Comparison of ENCODE assay signal across 8 mouse cellular contexts in genomic region chr1:171826164-171826563, GRCm38 (mm10). TPM values are rescaled to one million over a fixed set of nuclear protein-coding genes. Genes with fewer than 3 reads are reported as not detected.
DNase-seq lines count a peak whose midpoint lies in the region.

No protein-coding gene starts in this region.

- intact Hi-C loops in heart, postnatal 10 days (cut with DNase I) = no loop called here
- intact Hi-C loops in heart, postnatal 36 days (cut with DNase I) = no loop called here

- peak; percentile 24 to 29 for DNase-seq in heart, postnatal 10 days
- no peak for DNase-seq in heart, postnatal 36 days
- peak; percentile 4 for DNase-seq in spleen, adult 12 weeks (ENCODE audit: low spot score)
- no peak for DNase-seq in spleen, postnatal 10 days (ENCODE audit: low spot score in 2 of 2)
- DNase-seq in embryo, embryonic 9.5 days (ENCODE audit: extremely low spot score) = peak; percentile 22
- peak; percentile 45 for DNase-seq in thymus, postnatal 4 days
- no peak for DNase-seq in testis, postnatal 10 days (ENCODE audit: low spot score)
- DNase-seq in ovary, postnatal 10 days (ENCODE audit: low spot score) = no peak

RNA-seq across cellular contexts. Expression of gene Cd84, which starts 13.3 kb away (rescaled TPM):
- total RNA-seq in heart, postnatal 10 days (2021) = 1 to 10 TPM; 1.8 to 2.5 TPM
- 1 to 10 TPM; 3.0 to 3.1 TPM for total RNA-seq in heart, postnatal 36 days (2021)

RNA-seq across cellular contexts. Expression of gene Slamf1, which starts 59.2 kb away (rescaled TPM):
- total RNA-seq in heart, postnatal 10 days (2021) = under 1 TPM; 0.32 to 0.38 TPM
- total RNA-seq in heart, postnatal 36 days (2021) = under 1 TPM; 0.57 to 0.58 TPM

Comparison
In these comparisons a context has a peak if more than half of its experiments do, and no peak if none do; other contexts are left out.
1. DNase-seq: peak in heart, postnatal 10 days (2 of 2), spleen, adult 12 weeks (single experiment), embryo, embryonic 9.5 days (single experiment) and thymus, postnatal 4 days (single experiment); none in heart, postnatal 36 days (0 of 2), spleen, postnatal 10 days (0 of 2), testis, postnatal 10 days (single experiment) and ovary, postnatal 10 days (single experiment).